Mouse (Mus musculus) CH12.LX (cell line): Measurements from ENCODE around the gene Ddah1. TPM values are rescaled to one million over a fixed set of nuclear protein-coding genes. Genes with fewer than 3 reads are reported as not detected.
"Not testable (repeated sequence)": the region's sequence is repeated elsewhere in the genome, so short reads cannot be mapped to it uniquely, and the experiment has no call there.

Experiments
- DNase-seq: peaks from one replicate; pipeline ENCODE4 v3.0.0-alpha.2; 2013; ENCODE audit errors: extremely low read depth
- H3K27ac ChIP-seq: 2 replicates; pipeline ENCODE4 v1.5.1; 2012; ENCODE audit warnings: low read depth, mild to moderate bottlenecking, control low read depth, moderate library complexity; ENCODE audit not compliant: insufficient read depth
- H3K27me3 ChIP-seq: replicated peaks from 2 replicates; pipeline ENCODE3; 2012; ENCODE audit warnings: inconsistent platforms
- H3K36me3 ChIP-seq, 2 experiments: replicated peaks in 1 of 2; 2 replicates each; pipeline versions ENCODE3 to v1.6.1; 2012; ENCODE audit warnings: inconsistent platforms in 1 of 2, low read length in 1 of 2, mild to moderate bottlenecking in 1 of 2, mixed read lengths in 1 of 2, moderate library complexity in 1 of 2; ENCODE audit not compliant: control insufficient read depth in 1 of 2, insufficient read depth in 1 of 2
- H3K4me1 ChIP-seq, 2 experiments: 2 replicates each; pipeline ENCODE4 v1.6.1; 2012; ENCODE audit warnings: inconsistent platforms in 1 of 2, moderate library complexity in 1 of 2; ENCODE audit not compliant: insufficient read depth in 2 of 2, control insufficient read depth in 1 of 2
- H3K4me2 ChIP-seq: 2 replicates; pipeline ENCODE4 v1.6.1; 2012; ENCODE audit warnings: low read depth, mild to moderate bottlenecking, control low read depth; ENCODE audit not compliant: poor library complexity, insufficient read depth, severe bottlenecking
- H3K4me3 ChIP-seq, 3 experiments: fragments of 150-350 bp in 1 of 3; sonication (generic) in 1 of 3; replicated peaks in 1 of 3; 2 replicates each; pipeline versions ENCODE3 to v1.5.1; 2011 to 2012; ENCODE audit warnings: low read depth in 2 of 3, low read length in 2 of 3, mild to moderate bottlenecking in 2 of 3, moderate library complexity in 2 of 3, control low read depth in 1 of 3, improper control_type of control experiment in 1 of 3, inconsistent platforms in 1 of 3, mixed read lengths in 1 of 3; ENCODE audit not compliant: poor library complexity in 1 of 3
- H3K79me2 ChIP-seq: replicated peaks from 2 replicates; pipeline ENCODE4 v1.6.1; 2012; ENCODE audit warnings: mild to moderate bottlenecking, moderate library complexity; ENCODE audit not compliant: control insufficient read depth, poor library complexity, insufficient read depth, severe bottlenecking; ENCODE audit errors: extremely low read depth
- H3K9ac ChIP-seq: 2 replicates; pipeline ENCODE4 v1.6.1; 2012; ENCODE audit warnings: low read depth, mild to moderate bottlenecking, control low read depth, moderate library complexity; ENCODE audit not compliant: insufficient read depth
- H3K9me3 ChIP-seq: replicated peaks from 2 replicates; pipeline ENCODE3; 2012; ENCODE audit warnings: low read length, inconsistent platforms, mixed read lengths
- CHD2 ChIP-seq: IDR thresholded peaks from 2 replicates; pipeline ENCODE4 v1.6.1; 2011; ENCODE audit warnings: low read length, improper control_type of control experiment
- CTCF ChIP-seq, 2 experiments: IDR thresholded peaks in 1 of 2; conservative IDR thresholded peaks in 1 of 2; 2 replicates each; pipeline ENCODE4 v1.5.1; 2011 to 2012; ENCODE audit warnings: low read depth in 2 of 2, low read length in 2 of 2, improper control_type of control experiment in 1 of 2, inconsistent platforms in 1 of 2, mild to moderate bottlenecking in 1 of 2, moderate library complexity in 1 of 2
- E2F4 ChIP-seq: IDR thresholded peaks from 2 replicates; pipeline ENCODE4 v1.6.1; 2011; ENCODE audit warnings: low read depth, low read length, improper control_type of control experiment; ENCODE audit not compliant: insufficient replicate concordance
- EP300 ChIP-seq: IDR thresholded peaks from 2 replicates; pipeline ENCODE4 v1.6.1; 2011; ENCODE audit warnings: low read length, improper control_type of control experiment
- IRF4 ChIP-seq: IDR thresholded peaks from 2 replicates; pipeline ENCODE4 v1.6.1; 2014; ENCODE audit warnings: low read depth, mild to moderate bottlenecking, inconsistent platforms, low read length, improper control_type of control experiment
- JUN ChIP-seq: IDR thresholded peaks from 2 replicates; pipeline ENCODE4 v1.6.1; 2011; ENCODE audit warnings: low read depth, mild to moderate bottlenecking, low read length, improper control_type of control experiment, moderate library complexity; ENCODE audit not compliant: insufficient read depth
- KAT2A ChIP-seq: IDR thresholded peaks from 2 replicates; pipeline ENCODE4 v1.6.1; 2012; ENCODE audit warnings: low read length, improper control_type of control experiment, inconsistent platforms; ENCODE audit not compliant: insufficient replicate concordance
- MYC ChIP-seq: IDR thresholded peaks from 2 replicates; pipeline ENCODE4 v1.6.1; 2011; ENCODE audit warnings: low read depth, mild to moderate bottlenecking, improper control_type of control experiment, low read length
- POLR2A ChIP-seq: IDR thresholded peaks from 2 replicates; pipeline ENCODE4 v1.6.1; 2011; ENCODE audit warnings: low read depth, mild to moderate bottlenecking, improper control_type of control experiment, low read length
- POLR2AphosphoS2 ChIP-seq: IDR thresholded peaks from 2 replicates; pipeline ENCODE4 v1.6.1; 2011; ENCODE audit warnings: low read depth, low read length, improper control_type of control experiment
- RAD21 ChIP-seq: IDR thresholded peaks from 2 replicates; pipeline ENCODE4 v1.6.1; 2011; ENCODE audit warnings: low read depth, mild to moderate bottlenecking, low read length, improper control_type of control experiment, moderate library complexity
- RCOR1 ChIP-seq: conservative IDR thresholded peaks from 2 replicates; pipeline ENCODE4 v1.6.1; 2012; ENCODE audit warnings: low read depth, mild to moderate bottlenecking, inconsistent platforms, low read length, improper control_type of control experiment
- SMC3 ChIP-seq: IDR thresholded peaks from 2 replicates; pipeline ENCODE4 v1.6.1; 2011; ENCODE audit warnings: low read depth, low read length, improper control_type of control experiment
- TCF12 ChIP-seq: IDR thresholded peaks from 2 replicates; pipeline ENCODE4 v1.6.1; 2014; ENCODE audit warnings: low read depth, mild to moderate bottlenecking, inconsistent platforms, low read length, improper control_type of control experiment
- USF1 ChIP-seq: IDR thresholded peaks from 2 replicates; pipeline ENCODE4 v1.6.1; 2014; ENCODE audit warnings: low read depth, mild to moderate bottlenecking, inconsistent platforms, low read length, improper control_type of control experiment
- ZKSCAN1 ChIP-seq: IDR thresholded peaks from 2 replicates; pipeline ENCODE4 v1.6.1; 2012; ENCODE audit warnings: low read depth, inconsistent platforms, low read length, improper control_type of control experiment, borderline replicate concordance
- ZNF384 ChIP-seq: IDR thresholded peaks from 2 replicates; pipeline ENCODE4 v1.6.1; 2012; ENCODE audit warnings: low read depth, low read length, improper control_type of control experiment, inconsistent platforms
- dilution Hi-C: fragments of 300-500 bp; cut with MboI; formaldehyde crosslinking; loops from 2 replicates; pipeline ENCODE4 v1.14.3; 2020; ENCODE audit warnings: low sequenced_read_pairs; ENCODE audit not compliant: extremely low pct_unique_long_range_greater_than_20kb, extremely low pct_ligation_motif_present
- in situ Hi-C: fragments of 300-500 bp; cut with MboI; formaldehyde crosslinking; loops from 3 replicates; pipeline ENCODE4 v1.14.3; 2019; ENCODE audit warnings: low sequenced_read_pairs, low pct_ligation_motif_present, low pct_unique_long_range_greater_than_20kb, mixed read lengths
- polyA plus RNA-seq: library from polyadenylated mRNA; unstranded; fragments of >175 nt; gene quantifications from 2 replicates; pipeline ENCODE4 v1.2.1, GENCODE M21; 2012; ENCODE audit warnings: low read depth; ENCODE audit not compliant: insufficient read length
- total RNA-seq, 2 experiments: library from RNA; depleted of rRNA; stranded (reverse); fragments of 300-350 nt in 1 of 2; fragments of >200 nt in 1 of 2; gene quantifications; 2 replicates each; pipeline ENCODE4 v1.2.3; 2012 to 2014

Gene Ddah1
- total and polyA plus RNA-seq, 3 experiments, result not detected

DNA sequence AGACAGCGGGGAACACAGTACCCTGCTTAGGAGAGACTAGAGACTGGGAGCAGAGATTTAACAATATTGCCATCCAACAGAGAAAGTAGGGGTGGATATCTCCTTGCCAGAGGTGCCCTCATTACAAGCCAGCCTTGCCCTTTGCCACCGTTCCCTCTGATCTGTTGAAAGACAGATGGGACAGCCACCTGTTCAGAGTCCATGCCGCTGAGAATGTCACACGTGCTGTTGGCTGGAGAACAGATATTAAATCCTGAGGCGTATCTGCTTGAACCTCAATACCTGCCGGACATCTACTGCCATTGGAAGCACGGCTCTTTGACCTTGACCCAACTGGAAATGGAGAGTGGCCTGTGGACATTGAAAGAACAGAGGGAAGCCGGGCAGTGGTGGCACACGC, 148.1 kb downstream of the Ddah1 start:
- H3K9me3 ChIP-seq, result no peaks in the 10 kb centered on the region
- no peak for DNase-seq
- H3K4me2 ChIP-seq, result no peak overlapping the region
- in situ Hi-C loops, result loop anchor here (10.0 to 25.0 kb wide), 2 partner anchors 282 to 494 kb away; no protein-coding TSS in a partner anchor
- H3K36me3 ChIP-seq, result no peaks in the 10 kb centered on the region
- H3K27me3 ChIP-seq, result no peaks in the 10 kb centered on the region
- H3K9ac ChIP-seq, result no peak overlapping the region
- H3K27ac ChIP-seq, result no peak overlapping the region
- H3K79me2 ChIP-seq, result no peaks in the 10 kb centered on the region
- TF ChIP-seq RAD21, result no peak
- no peak for TF ChIP-seq E2F4
- no peak for TF ChIP-seq POLR2A
- TF ChIP-seq RCOR1, result no peak
- TF ChIP-seq TCF12, result no peak
- no peak for TF ChIP-seq SMC3
- no peak for TF ChIP-seq POLR2AphosphoS2
- no peak for TF ChIP-seq USF1
- no peak overlapping the region for H3K4me3 ChIP-seq
- dilution Hi-C loops, result no loop called here
- peaks cover 0 to 7% of the 10 kb centered on the region in 2 experiments; a peak in 2 of 4 replicates for H3K4me1 ChIP-seq

DNA sequence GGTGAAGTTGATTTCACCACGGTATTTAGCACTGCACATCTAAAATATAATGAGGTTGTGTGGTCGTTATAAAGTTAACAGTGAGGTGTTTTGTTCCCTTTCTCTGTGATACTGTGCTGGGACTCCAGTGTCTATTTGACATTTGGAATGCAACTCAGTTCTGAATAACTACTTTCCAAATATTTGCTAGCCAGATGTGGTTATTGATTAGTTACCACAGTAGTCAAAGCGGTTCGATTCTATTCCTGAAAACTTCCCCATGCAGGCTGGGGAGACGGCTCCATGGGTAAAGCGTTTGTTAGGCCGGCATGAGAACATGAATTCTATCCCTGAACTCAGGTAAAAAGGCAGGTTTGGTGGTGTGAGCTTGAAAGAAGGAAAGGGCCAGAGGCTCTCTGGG, 154.0 kb downstream of the Ddah1 start:
- Histone ChIP-seq H3K9ac (no peak overlapping the region), H3K4me2 (no peak overlapping the region), H3K27ac (no peak overlapping the region), H3K4me3 (no peak overlapping the region), H3K79me2 (no peaks in the 10 kb centered on the region), H3K9me3 (no peaks in the 10 kb centered on the region), H3K36me3 (no peaks in the 10 kb centered on the region), H3K27me3 (no peaks in the 10 kb centered on the region), H3K4me1 (peaks cover 5 to 12% of the 10 kb centered on the region in 2 experiments)
- in situ Hi-C loops, result loop anchor here (25.0 kb wide), 1 partner anchor 500 kb away; no protein-coding TSS in a partner anchor
- TF ChIP-seq IRF4 (no peak), ZKSCAN1 (no peak)
- dilution Hi-C loops, result no loop called here
- DNase-seq, result no peak

DNA sequence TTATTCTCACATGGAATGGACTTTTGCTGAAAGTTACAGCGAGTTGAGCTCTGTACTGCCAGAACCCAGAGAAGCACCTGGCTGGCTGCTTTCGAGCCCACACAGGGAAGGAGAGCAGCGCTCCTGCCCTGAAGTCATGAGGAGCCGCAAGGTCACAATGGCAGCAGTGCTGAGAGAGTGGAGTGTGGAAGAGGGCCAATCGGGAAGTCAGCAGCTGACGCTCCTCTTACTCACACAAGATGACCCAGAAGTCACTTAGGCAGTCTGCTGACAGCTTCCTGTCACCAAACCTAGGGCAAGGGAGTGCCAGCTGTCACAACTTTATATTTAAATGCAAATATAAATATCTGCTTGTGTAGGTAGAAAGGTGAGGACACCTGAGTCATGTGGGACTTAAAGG, 154.8 kb downstream of the Ddah1 start:
- H3K9me3 ChIP-seq, result peaks cover 2% of the 10 kb centered on the region
- H3K4me3 ChIP-seq, result no peak overlapping the region
- no peak overlapping the region for H3K4me2 ChIP-seq
- no peak overlapping the region for H3K9ac ChIP-seq
- dilution Hi-C loops, result no loop called here
- no peak for DNase-seq
- in situ Hi-C loops, result loop anchor here (25.0 kb wide), 1 partner anchor 501 kb away; no protein-coding TSS in a partner anchor
- TF ChIP-seq CTCF (conservative IDR thresholded peaks at IDR 0.05 in 1 of 2, IDR thresholded peaks at IDR 0.05 in 1 of 2; ENCODE audit: low read depth in 2 of 2, low read length in 2 of 2), result no peak
- TF ChIP-seq ZNF384, result no peak
- no peak for TF ChIP-seq MYC
- no peak for TF ChIP-seq KAT2A
- no peak for TF ChIP-seq TCF12
- TF ChIP-seq CHD2, result no peak
- no peak for TF ChIP-seq POLR2A
- no peak for TF ChIP-seq RAD21
- TF ChIP-seq IRF4, result no peak
- no peak for TF ChIP-seq ZKSCAN1
- no peak for TF ChIP-seq JUN
- no peak for TF ChIP-seq E2F4
- no peak for TF ChIP-seq EP300
- no peaks in the 10 kb centered on the region for H3K36me3 ChIP-seq
- H3K27ac ChIP-seq, result no peak overlapping the region
- H3K27me3 ChIP-seq, result no peaks in the 10 kb centered on the region
- H3K79me2 ChIP-seq, result no peaks in the 10 kb centered on the region
- H3K4me1 ChIP-seq, result peaks cover 5 to 14% of the 10 kb centered on the region in 2 experiments

GRCm38 (mm10) chr3:145913942-145914341, 155.5 kb downstream of the Ddah1 start:
- H3K9ac ChIP-seq, H3K27ac ChIP-seq, H3K4me3 ChIP-seq, H3K27me3 ChIP-seq, H3K9me3 ChIP-seq, H3K79me2 ChIP-seq, H3K4me2 ChIP-seq, DNase-seq, H3K36me3 ChIP-seq, dilution Hi-C loops: not testable (repeated sequence)
- peaks cover 5 to 14% of the 10 kb centered on the region in 2 experiments for H3K4me1 ChIP-seq
- in situ Hi-C loops, result loop anchor here (25.0 kb wide), 1 partner anchor 502 kb away; no protein-coding TSS in a partner anchor
